Mouse (Mus musculus) lung, embryonic 15.5 days (tissue): ENCODE data around the gene Abcf2. TPM values are rescaled to one million over a fixed set of nuclear protein-coding genes. Genes with fewer than 3 reads are reported as not detected.

ENCODE experiments used
- ATAC-seq: fragments of 200-750 bp; cut with Nextera tagmentation; 2 replicates; pipeline ENCODE4 v1.8.0; 2017; ENCODE audit warnings: moderate number of reproducible peaks, borderline replicate concordance; ENCODE audit not compliant: low FRiP score, low TSS enrichment; ENCODE audit errors: extremely low read depth
- H3K27ac ChIP-seq: fragments of 300-500 bp; sonication (generic); 2 replicates; pipeline ENCODE4 v1.5.1; 2015; ENCODE audit warnings: moderate library complexity, mild to moderate bottlenecking, inconsistent platforms
- H3K27me3 ChIP-seq: fragments of 300-500 bp; sonication (generic); 2 replicates; pipeline ENCODE4 v1.6.1; 2015; ENCODE audit warnings: inconsistent platforms
- H3K36me3 ChIP-seq: fragments of 300-500 bp; sonication (generic); 2 replicates; pipeline ENCODE4 v1.6.1; 2015; ENCODE audit warnings: inconsistent platforms
- H3K4me1 ChIP-seq: fragments of 300-500 bp; sonication (generic); 2 replicates; pipeline ENCODE4 v1.6.1; 2015; ENCODE audit warnings: inconsistent platforms
- H3K4me2 ChIP-seq: fragments of 300-500 bp; sonication (generic); 2 replicates; pipeline ENCODE4 v1.6.1; 2015; ENCODE audit warnings: inconsistent platforms, mild to moderate bottlenecking, moderate library complexity
- H3K4me3 ChIP-seq: fragments of 300-500 bp; sonication (generic); 2 replicates; pipeline ENCODE4 v1.5.1; 2015; ENCODE audit warnings: mild to moderate bottlenecking, inconsistent platforms
- H3K9ac ChIP-seq: fragments of 300-500 bp; sonication (generic); 2 replicates; pipeline ENCODE4 v1.6.1; 2015; ENCODE audit warnings: inconsistent platforms
- H3K9me3 ChIP-seq: fragments of 300-500 bp; sonication (generic); 2 replicates; pipeline ENCODE4 v1.6.1; 2016; ENCODE audit warnings: inconsistent platforms
- WGBS: fragments of 180-500 bp; shearing (Covaris S2); methylation state at CpG from one replicate; pipeline ENCODE4 v1.1.7; 2015; 5-methylcytosine and 5-hydroxymethylcytosine counted together
- polyA plus RNA-seq: library from polyadenylated mRNA; unstranded; fragments of >200 nt; fragmentation: Nextera tagmentation; extraction: Ambion mirVana; gene quantifications from 2 replicates; pipeline ENCODE4 v1.2.1, GENCODE M21; 2015

Abcf2 gene
- polyA plus RNA-seq = 108 and 110 TPM in 2 replicates

- Histone ChIP-seq H3K27ac (peak within 1 kb of the TSS; percentile 87), H3K4me3 (peak within 1 kb of the TSS; percentile 86), H3K4me2 (peak within 1 kb of the TSS; percentile 79), H3K9me3 (no peaks in the 10 kb centered on the region), H3K36me3 (peaks cover 28% of the 10 kb centered on the region), H3K9ac (peak within 1 kb of the TSS; percentile 82), H3K4me1 (peaks cover 21% of the 10 kb centered on the region), H3K27me3 (no peaks in the 10 kb centered on the region)
- WGBS = under 1% methylated on average over 48 of the region's 48 CpGs
- ATAC-seq = peak; percentile 96
Observed at GRCm38 (mm10) chr5:24577183-24577929, at the start of gene Abcf2. Gene Abcf2 (minus strand): TSS chr5:24577467.

GRCm38 (mm10) chr5:24624822-24625120 is 47.5 kb upstream of the Abcf2 start:
- H3K4me3 ChIP-seq = no peak overlapping the region
- H3K27ac ChIP-seq = no peak overlapping the region
- H3K36me3 ChIP-seq = no peaks in the 10 kb centered on the region
- H3K9ac ChIP-seq = no peak overlapping the region
- WGBS = 25% methylated on average over 4 of the region's 4 CpGs
- H3K4me2 ChIP-seq = peak overlapping the region; percentile 86
- H3K27me3 ChIP-seq = peaks cover 32% of the 10 kb centered on the region
- no peaks in the 10 kb centered on the region for H3K9me3 ChIP-seq
- no peak for ATAC-seq
- H3K4me1 ChIP-seq = peaks cover 5% of the 10 kb centered on the region; the same call in 1 of the 2 replicates

GRCm38 (mm10) chr5:24623986-24624821 is 46.9 kb upstream of the Abcf2 start, which contains the start of gene Smarcd3:
Gene Smarcd3 (minus strand): TSS chr5:24624411.
- Histone ChIP-seq H3K9ac (peak within 1 kb of the TSS; percentile 38; the same call in 1 of the 2 replicates), H3K4me2 (peak within 1 kb of the TSS; percentile 86), H3K9me3 (no peaks in the 10 kb centered on the region), H3K4me1 (peaks cover 5% of the 10 kb centered on the region; the same call in 1 of the 2 replicates), H3K4me3 (peak within 1 kb of the TSS; percentile 47), H3K27ac (no peak within 1 kb of the TSS), H3K36me3 (no peaks in the 10 kb centered on the region), H3K27me3 (peaks cover 32% of the 10 kb centered on the region)
- WGBS = 3% methylated on average over 37 of the region's 37 CpGs
- peak; percentile 29; the same call in 1 of the 2 replicates for ATAC-seq

- 47% methylated on average over 8 of the region's 8 CpGs for WGBS
- peak overlapping the region; percentile 86 for H3K4me2 ChIP-seq
- no peak overlapping the region for H3K9ac ChIP-seq
Observed at GRCm38 (mm10) chr5:24623041-24623985, 46.0 kb upstream of the Abcf2 start.

GRCm38 (mm10) chr5:24622386-24623040 is 45.2 kb upstream of the Abcf2 start:
- H3K4me3 ChIP-seq = no peak overlapping the region
- H3K27me3 ChIP-seq = peaks cover 32% of the 10 kb centered on the region
- 69% methylated on average over 7 of the region's 7 CpGs for WGBS
- no peak overlapping the region for H3K4me2 ChIP-seq
- peaks cover 5% of the 10 kb centered on the region; the same call in 1 of the 2 replicates for H3K4me1 ChIP-seq
- H3K9ac ChIP-seq = no peak overlapping the region
- H3K27ac ChIP-seq = no peak overlapping the region
- no peaks in the 10 kb centered on the region for H3K9me3 ChIP-seq
- H3K36me3 ChIP-seq = no peaks in the 10 kb centered on the region
- ATAC-seq = no peak

More at GRCm38 (mm10) chr5:24623041-24623985, 46.0 kb upstream of the Abcf2 start:
- H3K9me3 ChIP-seq = no peaks in the 10 kb centered on the region
- peak overlapping the region; percentile 47 for H3K4me3 ChIP-seq
- H3K36me3 ChIP-seq = no peaks in the 10 kb centered on the region
- ATAC-seq = no peak
- no peak overlapping the region for H3K27ac ChIP-seq
- H3K4me1 ChIP-seq = peaks cover 5% of the 10 kb centered on the region; the same call in 1 of the 2 replicates
- peaks cover 32% of the 10 kb centered on the region for H3K27me3 ChIP-seq

- WGBS = 70% methylated on average over 8 of the region's 8 CpGs
- H3K9me3 ChIP-seq = no peaks in the 10 kb centered on the region
- ATAC-seq = no peak
- no peak overlapping the region for H3K4me2 ChIP-seq
- peaks cover 5% of the 10 kb centered on the region; the same call in 1 of the 2 replicates for H3K4me1 ChIP-seq
- H3K4me3 ChIP-seq = no peak overlapping the region
- H3K9ac ChIP-seq = no peak overlapping the region
- H3K27ac ChIP-seq = no peak overlapping the region
- H3K27me3 ChIP-seq = peaks cover 32% of the 10 kb centered on the region
- no peaks in the 10 kb centered on the region for H3K36me3 ChIP-seq
Observed at GRCm38 (mm10) chr5:24620626-24621025, 43.4 kb upstream of the Abcf2 start.

- 52% methylated on average over 8 of the region's 8 CpGs for WGBS
- Histone ChIP-seq H3K4me1 (peaks cover 5% of the 10 kb centered on the region; the same call in 1 of the 2 replicates), H3K36me3 (no peaks in the 10 kb centered on the region), H3K27ac (no peak overlapping the region), H3K27me3 (peaks cover 31% of the 10 kb centered on the region), H3K4me3 (no peak overlapping the region), H3K9me3 (no peaks in the 10 kb centered on the region), H3K4me2 (no peak overlapping the region), H3K9ac (no peak overlapping the region)
- no peak for ATAC-seq
Observed at GRCm38 (mm10) chr5:24620116-24620515, 42.8 kb upstream of the Abcf2 start.

GRCm38 (mm10) chr5:24618921-24619320 is 41.7 kb upstream of the Abcf2 start:
- Histone ChIP-seq H3K9ac (no peak overlapping the region), H3K36me3 (no peaks in the 10 kb centered on the region), H3K9me3 (no peaks in the 10 kb centered on the region), H3K4me1 (peaks cover 2% of the 10 kb centered on the region; the same call in 1 of the 2 replicates), H3K27me3 (peaks cover 20% of the 10 kb centered on the region), H3K27ac (no peak overlapping the region), H3K4me2 (no peak overlapping the region), H3K4me3 (no peak overlapping the region)
- no peak for ATAC-seq
- WGBS = 76% methylated on average over 3 of the region's 3 CpGs

GRCm38 (mm10) chr5:24615097-24615496 is 37.8 kb upstream of the Abcf2 start:
- Histone ChIP-seq H3K27me3 (no peaks in the 10 kb centered on the region), H3K9me3 (no peaks in the 10 kb centered on the region), H3K36me3 (no peaks in the 10 kb centered on the region), H3K9ac (no peak overlapping the region), H3K4me1 (peaks cover 13% of the 10 kb centered on the region), H3K4me2 (no peak overlapping the region), H3K27ac (no peak overlapping the region), H3K4me3 (no peak overlapping the region)
- WGBS = 54% methylated on average over 6 of the region's 6 CpGs
- ATAC-seq = no peak

GRCm38 (mm10) chr5:24612302-24612649 is 35.0 kb upstream of the Abcf2 start:
- WGBS = 59% methylated on average over 5 of the region's 5 CpGs
- H3K9me3 ChIP-seq = no peaks in the 10 kb centered on the region
- no peak overlapping the region for H3K4me2 ChIP-seq
- no peak overlapping the region for H3K4me3 ChIP-seq
- H3K9ac ChIP-seq = no peak overlapping the region
- ATAC-seq = peak; percentile 28
- no peaks in the 10 kb centered on the region for H3K27me3 ChIP-seq
- H3K27ac ChIP-seq = no peak overlapping the region
- no peaks in the 10 kb centered on the region for H3K36me3 ChIP-seq
- peaks cover 13% of the 10 kb centered on the region for H3K4me1 ChIP-seq
